Mouse (Mus musculus) hindbrain, embryonic 16.5 days (tissue): ENCODE measurements around the gene Smad5. TPM values are rescaled to one million over a fixed set of nuclear protein-coding genes. Genes with fewer than 3 reads are reported as not detected.

Experiments used
- ATAC-seq: fragments of 200-750 bp; cut with Nextera tagmentation; 2 replicates; pipeline ENCODE4 v1.8.0; 2017; ENCODE audit warnings: moderate TSS enrichment, moderate library complexity
- H3K27ac ChIP-seq: fragments of 300-500 bp; sonication (generic); 2 replicates; pipeline ENCODE4 v1.5.1; 2014; ENCODE audit warnings: low read depth, mild to moderate bottlenecking, control low read depth, low read length, moderate library complexity
- H3K27me3 ChIP-seq: fragments of 300-500 bp; sonication (generic); replicated peaks from 2 replicates; pipeline ENCODE4 v1.6.1; 2014; ENCODE audit warnings: low read length; ENCODE audit not compliant: control insufficient read depth, insufficient read depth
- H3K36me3 ChIP-seq: fragments of 300-500 bp; sonication (generic); 2 replicates; pipeline ENCODE4 v1.6.1; 2014; ENCODE audit warnings: mild to moderate bottlenecking, low read length, moderate library complexity, mixed read lengths; ENCODE audit not compliant: control insufficient read depth, insufficient read depth
- H3K4me1 ChIP-seq: fragments of 300-500 bp; sonication (generic); 2 replicates; pipeline ENCODE4 v1.6.1; 2014; ENCODE audit warnings: low read depth, low read length; ENCODE audit not compliant: control insufficient read depth, insufficient read depth
- H3K4me2 ChIP-seq: fragments of 300-500 bp; sonication (generic); 2 replicates; pipeline ENCODE4 v1.6.1; 2014; ENCODE audit warnings: mild to moderate bottlenecking, low read length, control low read depth, moderate library complexity
- H3K4me3 ChIP-seq: fragments of 300-500 bp; sonication (generic); 2 replicates; pipeline ENCODE4 v1.5.1; 2014; ENCODE audit warnings: mild to moderate bottlenecking, low read length, control low read depth, moderate library complexity
- H3K9ac ChIP-seq: fragments of 300-500 bp; sonication (generic); 2 replicates; pipeline ENCODE4 v1.6.1; 2014; ENCODE audit warnings: low read depth, mild to moderate bottlenecking, control low read depth, low read length, moderate library complexity
- H3K9me3 ChIP-seq: fragments of 300-500 bp; sonication (generic); 2 replicates; pipeline ENCODE4 v1.6.1; 2014; ENCODE audit warnings: mild to moderate bottlenecking, low read length, moderate library complexity; ENCODE audit not compliant: control insufficient read depth
- WGBS: fragments of 180-500 bp; shearing (Covaris S2); extraction: QIAGEN DNeasy Blood & Tissue Kit; methylation state at CpG from one replicate; pipeline ENCODE4 v1.1.7; 2014; 5-methylcytosine and 5-hydroxymethylcytosine counted together
- polyA plus RNA-seq: library from polyadenylated mRNA; unstranded; fragments of >200 nt; fragmentation: Nextera tagmentation; extraction: Ambion mirVana; gene quantifications from 2 replicates; pipeline ENCODE4 v1.2.1, GENCODE M21; 2015

Smad5 gene
- polyA plus RNA-seq, 1 experiment from 2014 or later: 17.2 TPM

GRCm38 (mm10) chr13:56755871-56756270 is 53.1 kb downstream of the Smad5 start:
- 65% methylated on average over 6 of the region's 6 CpGs for WGBS
- Histone ChIP-seq H3K36me3 (no peaks in the 10 kb centered on the region), H3K4me2 (no peak overlapping the region), H3K9ac (no peak overlapping the region), H3K9me3 (no peaks in the 10 kb centered on the region), H3K4me3 (no peak overlapping the region), H3K27ac (no peak overlapping the region), H3K27me3 (peaks cover 26% of the 10 kb centered on the region), H3K4me1 (peaks cover 9% of the 10 kb centered on the region)
- ATAC-seq: no peak

GRCm38 (mm10) chr13:56757201-56757600 is 54.4 kb downstream of the Smad5 start:
- Histone ChIP-seq H3K9me3 (no peaks in the 10 kb centered on the region), H3K4me2 (no peak overlapping the region), H3K4me1 (peaks cover 9% of the 10 kb centered on the region), H3K27ac (no peak overlapping the region), H3K27me3 (peaks cover 21% of the 10 kb centered on the region), H3K36me3 (no peaks in the 10 kb centered on the region), H3K4me3 (no peak overlapping the region), H3K9ac (no peak overlapping the region)
- WGBS: 60% methylated on average over 11 of the region's 12 CpGs
- no peak for ATAC-seq

DNA sequence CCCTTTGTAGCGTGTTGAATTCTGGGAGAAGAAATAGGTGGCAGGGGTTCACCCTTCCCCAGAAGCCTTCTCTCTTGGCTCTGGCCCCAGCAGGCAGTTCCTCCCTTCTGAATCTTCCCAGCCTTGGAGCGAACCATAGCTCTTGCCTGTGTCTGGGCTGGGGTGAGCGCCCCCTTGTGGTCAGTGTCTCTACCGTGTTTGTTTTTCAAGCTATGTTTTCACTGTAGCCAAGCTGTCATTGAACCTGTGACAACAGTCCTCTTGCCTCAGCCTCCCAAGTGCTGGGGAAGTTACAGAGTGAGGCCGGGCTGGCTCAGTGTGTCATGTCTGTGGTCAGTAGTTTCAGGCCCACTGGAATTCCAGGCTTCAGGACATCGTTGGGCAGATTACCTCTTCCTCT is 55.7 kb downstream of the Smad5 start:
- 26% methylated on average over 6 of the region's 6 CpGs for WGBS
- peaks cover 17% of the 10 kb centered on the region for H3K27me3 ChIP-seq
- ATAC-seq: no peak
- no peaks in the 10 kb centered on the region for H3K36me3 ChIP-seq
- H3K4me3 ChIP-seq: no peak overlapping the region
- H3K27ac ChIP-seq: no peak overlapping the region
- no peaks in the 10 kb centered on the region for H3K9me3 ChIP-seq
- no peak overlapping the region for H3K9ac ChIP-seq
- H3K4me1 ChIP-seq: peaks cover 10% of the 10 kb centered on the region
- no peak overlapping the region for H3K4me2 ChIP-seq

- no peak overlapping the region for H3K4me3 ChIP-seq
- H3K9ac ChIP-seq: no peak overlapping the region
- H3K36me3 ChIP-seq: no peaks in the 10 kb centered on the region
- no peaks in the 10 kb centered on the region for H3K9me3 ChIP-seq
- no peak overlapping the region for H3K27ac ChIP-seq
- H3K27me3 ChIP-seq: peaks cover 2% of the 10 kb centered on the region; the same call in 1 of the 2 replicates
- no peak overlapping the region for H3K4me2 ChIP-seq
- peaks cover 20% of the 10 kb centered on the region for H3K4me1 ChIP-seq
- WGBS: 27% methylated on average over 13 of the region's 13 CpGs
- peak; percentile 31; the same call in 1 of the 2 replicates for ATAC-seq
Observed at GRCm38 (mm10) chr13:56762446-56763229, 59.8 kb downstream of the Smad5 start.

DNA sequence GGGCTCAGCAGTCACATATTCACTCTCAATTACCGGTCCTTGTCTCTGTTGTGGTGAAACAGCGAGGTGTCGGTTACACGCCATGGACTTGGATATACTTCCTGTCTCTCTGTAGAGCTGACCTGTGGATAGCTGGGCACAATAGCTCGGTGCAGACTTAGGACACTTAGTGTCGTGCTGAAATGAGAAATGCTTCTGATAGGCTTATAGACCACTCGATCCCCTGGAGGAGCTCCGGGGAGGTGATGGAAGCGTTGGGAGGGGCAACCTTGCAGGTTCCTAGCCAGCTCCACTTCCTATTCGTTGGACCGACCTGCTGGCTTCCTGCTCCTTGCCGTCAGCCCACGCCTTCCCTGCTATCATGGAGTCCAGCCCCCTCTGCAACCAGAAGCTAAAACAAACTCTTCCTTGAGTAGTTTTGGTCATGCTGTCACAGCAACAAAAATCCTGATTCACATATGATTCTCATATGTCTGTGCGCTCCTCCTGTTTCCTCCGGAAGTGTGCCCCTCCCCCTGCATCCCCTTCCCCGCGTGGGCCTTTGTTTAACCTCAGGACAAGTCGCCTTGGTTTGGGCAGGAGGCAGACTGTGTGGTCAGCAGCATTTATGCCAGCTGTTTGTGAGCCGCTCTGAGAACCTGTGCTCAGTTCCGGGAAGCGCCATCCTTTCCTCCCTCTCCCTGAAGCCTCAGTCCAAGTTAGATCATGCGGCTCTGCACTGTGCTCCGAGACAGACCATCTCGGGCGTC is 62.6 kb downstream of the Smad5 start:
- 45% methylated on average over 24 of the region's 25 CpGs for WGBS
- peak overlapping the region; percentile 32 for H3K4me2 ChIP-seq

GRCm38 (mm10) chr13:56766211-56766610 is 63.4 kb downstream of the Smad5 start:
- no peak overlapping the region for H3K4me3 ChIP-seq
- no peaks in the 10 kb centered on the region for H3K36me3 ChIP-seq
- no peak for ATAC-seq
- H3K9me3 ChIP-seq: no peaks in the 10 kb centered on the region
- H3K9ac ChIP-seq: no peak overlapping the region
- H3K27ac ChIP-seq: no peak overlapping the region
- WGBS: 55% methylated on average over 5 of the region's 5 CpGs
- H3K27me3 ChIP-seq: no peaks in the 10 kb centered on the region
- H3K4me2 ChIP-seq: no peak overlapping the region
- peaks cover 20% of the 10 kb centered on the region for H3K4me1 ChIP-seq

More for the DNA sequence above, 62.6 kb downstream of the Smad5 start:
- no peak overlapping the region for H3K4me3 ChIP-seq
- ATAC-seq: no peak
- H3K27me3 ChIP-seq: peaks cover 2% of the 10 kb centered on the region; the same call in 1 of the 2 replicates
- H3K27ac ChIP-seq: no peak overlapping the region
- H3K4me1 ChIP-seq: peaks cover 20% of the 10 kb centered on the region
- H3K9me3 ChIP-seq: no peaks in the 10 kb centered on the region
- H3K9ac ChIP-seq: no peak overlapping the region
- H3K36me3 ChIP-seq: no peaks in the 10 kb centered on the region

DNA sequence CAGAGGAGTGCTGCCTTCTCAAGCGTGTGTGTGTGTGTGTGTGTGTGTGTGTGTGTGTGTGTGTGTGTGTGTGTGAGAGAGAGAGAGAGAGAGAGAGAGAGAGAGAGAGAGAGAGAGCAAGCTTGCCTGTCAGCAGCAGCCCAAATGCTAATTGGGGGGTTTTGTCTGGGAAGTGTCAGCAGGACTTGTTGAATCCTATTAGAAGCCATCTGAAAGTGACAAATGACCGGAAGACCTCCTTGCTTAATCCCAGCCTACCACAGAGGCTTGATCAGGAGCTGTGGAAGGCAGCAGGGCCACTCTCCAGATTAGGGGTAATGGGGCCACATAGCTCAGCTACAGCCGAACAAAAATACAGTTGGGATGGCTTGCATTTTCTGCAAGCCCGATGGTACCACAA is 66.6 kb downstream of the Smad5 start:
- H3K4me3 ChIP-seq: no peak overlapping the region
- H3K36me3 ChIP-seq: no peaks in the 10 kb centered on the region
- H3K9ac ChIP-seq: no peak overlapping the region
- no peak overlapping the region for H3K4me2 ChIP-seq
- H3K4me1 ChIP-seq: peaks cover 16% of the 10 kb centered on the region
- no peak overlapping the region for H3K27ac ChIP-seq
- 33% methylated on average over 4 of the region's 4 CpGs for WGBS
- H3K27me3 ChIP-seq: no peaks in the 10 kb centered on the region
- no peaks in the 10 kb centered on the region for H3K9me3 ChIP-seq
- ATAC-seq: no peak

GRCm38 (mm10) chr13:56770136-56770578 is 67.3 kb downstream of the Smad5 start:
- 40% methylated on average over 1 of the region's 1 CpGs for WGBS
- Histone ChIP-seq H3K4me3 (no peak overlapping the region), H3K9me3 (no peaks in the 10 kb centered on the region), H3K36me3 (no peaks in the 10 kb centered on the region), H3K27me3 (no peaks in the 10 kb centered on the region), H3K4me2 (no peak overlapping the region), H3K27ac (no peak overlapping the region), H3K9ac (no peak overlapping the region), H3K4me1 (peaks cover 19% of the 10 kb centered on the region)
- peak; percentile 55; the same call in 1 of the 2 replicates for ATAC-seq

GRCm38 (mm10) chr13:56770786-56771185 is 68.0 kb downstream of the Smad5 start:
- Histone ChIP-seq H3K27me3 (no peaks in the 10 kb centered on the region), H3K9me3 (no peaks in the 10 kb centered on the region), H3K9ac (no peak overlapping the region), H3K4me1 (peaks cover 13% of the 10 kb centered on the region), H3K4me2 (no peak overlapping the region), H3K36me3 (no peaks in the 10 kb centered on the region), H3K27ac (no peak overlapping the region), H3K4me3 (no peak overlapping the region)
- ATAC-seq: no peak
- WGBS: 71% methylated on average over 5 of the region's 5 CpGs
